Mouse (Mus musculus) testis, adult 2 months (tissue): Measurements from ENCODE around the gene Tfrc.

Experiments used
- CTCF ChIP-seq: fragments of 200-500 bp; IDR thresholded peaks from 2 replicates; pipeline ENCODE4 v1.5.1; 2012; ENCODE audit warnings: low read depth, mild to moderate bottlenecking, inconsistent platforms, low read length, moderate library complexity; ENCODE audit not compliant: control insufficient read depth, insufficient read depth, insufficient replicate concordance
- POLR2A ChIP-seq: fragments of 200-500 bp; IDR thresholded peaks from 2 replicates; pipeline ENCODE4 v1.6.1; 2012; ENCODE audit warnings: low read depth, mild to moderate bottlenecking, inconsistent platforms, low read length, moderate library complexity; ENCODE audit not compliant: control insufficient read depth

GRCm38 (mm10) chr16:32682194-32682593 lies 73.5 kb downstream of the Tfrc start:
- peak; percentile 53; the same call in 1 of the 2 replicates for TF ChIP-seq CTCF
- no peak for TF ChIP-seq POLR2A
